Mouse (Mus musculus) forebrain, embryonic 13.5 days (tissue): ENCODE measurements around the gene Arl8b. TPM values are rescaled to one million over a fixed set of nuclear protein-coding genes. Genes with fewer than 3 reads are reported as not detected.
"Not testable (repeated sequence)": the region's sequence is repeated elsewhere in the genome, so short reads cannot be mapped to it uniquely, and the experiment has no call there.

Experiments used
- ATAC-seq: fragments of 200-750 bp; cut with Nextera tagmentation; 2 replicates; pipeline ENCODE4 v1.8.0; 2017
- H3K27ac ChIP-seq: fragments of 300-500 bp; sonication (generic); 2 replicates; pipeline ENCODE4 v1.5.1; 2015; ENCODE audit warnings: inconsistent platforms, mild to moderate bottlenecking, moderate library complexity
- H3K27me3 ChIP-seq: fragments of 300-500 bp; sonication (generic); 2 replicates; pipeline ENCODE4 v1.6.1; 2015; ENCODE audit warnings: mild to moderate bottlenecking, inconsistent platforms
- H3K36me3 ChIP-seq: fragments of 300-500 bp; sonication (generic); 2 replicates; pipeline ENCODE4 v1.6.1; 2015; ENCODE audit warnings: mild to moderate bottlenecking, inconsistent platforms; ENCODE audit not compliant: poor library complexity, severe bottlenecking
- H3K4me1 ChIP-seq: fragments of 300-500 bp; sonication (generic); 2 replicates; pipeline ENCODE4 v1.6.1; 2015; ENCODE audit warnings: inconsistent platforms
- H3K4me2 ChIP-seq: fragments of 300-500 bp; sonication (generic); 2 replicates; pipeline ENCODE4 v1.6.1; 2015; ENCODE audit warnings: inconsistent platforms, mild to moderate bottlenecking, moderate library complexity
- H3K4me3 ChIP-seq: fragments of 300-500 bp; sonication (generic); 2 replicates; pipeline ENCODE4 v1.5.1; 2015; ENCODE audit warnings: mild to moderate bottlenecking, inconsistent platforms
- H3K9ac ChIP-seq: fragments of 300-500 bp; sonication (generic); 2 replicates; pipeline ENCODE4 v1.6.1; 2015; ENCODE audit warnings: mild to moderate bottlenecking, inconsistent platforms
- H3K9me3 ChIP-seq: fragments of 300-500 bp; sonication (generic); replicated peaks from 2 replicates; pipeline ENCODE4 v1.6.1; 2016; ENCODE audit warnings: inconsistent platforms
- WGBS: fragments of 180-500 bp; shearing (Covaris S2); methylation state at CpG from one replicate; pipeline ENCODE4 v1.1.7; 2015; 5-methylcytosine and 5-hydroxymethylcytosine counted together
- polyA plus RNA-seq: library from polyadenylated mRNA; unstranded; fragments of >200 nt; fragmentation: Nextera tagmentation; extraction: Ambion mirVana; gene quantifications from 2 replicates; pipeline ENCODE4 v1.2.1, GENCODE M21; 2015

Gene Arl8b
- polyA plus RNA-seq, 1 experiment from 2014 or later = 75.7 TPM

DNA sequence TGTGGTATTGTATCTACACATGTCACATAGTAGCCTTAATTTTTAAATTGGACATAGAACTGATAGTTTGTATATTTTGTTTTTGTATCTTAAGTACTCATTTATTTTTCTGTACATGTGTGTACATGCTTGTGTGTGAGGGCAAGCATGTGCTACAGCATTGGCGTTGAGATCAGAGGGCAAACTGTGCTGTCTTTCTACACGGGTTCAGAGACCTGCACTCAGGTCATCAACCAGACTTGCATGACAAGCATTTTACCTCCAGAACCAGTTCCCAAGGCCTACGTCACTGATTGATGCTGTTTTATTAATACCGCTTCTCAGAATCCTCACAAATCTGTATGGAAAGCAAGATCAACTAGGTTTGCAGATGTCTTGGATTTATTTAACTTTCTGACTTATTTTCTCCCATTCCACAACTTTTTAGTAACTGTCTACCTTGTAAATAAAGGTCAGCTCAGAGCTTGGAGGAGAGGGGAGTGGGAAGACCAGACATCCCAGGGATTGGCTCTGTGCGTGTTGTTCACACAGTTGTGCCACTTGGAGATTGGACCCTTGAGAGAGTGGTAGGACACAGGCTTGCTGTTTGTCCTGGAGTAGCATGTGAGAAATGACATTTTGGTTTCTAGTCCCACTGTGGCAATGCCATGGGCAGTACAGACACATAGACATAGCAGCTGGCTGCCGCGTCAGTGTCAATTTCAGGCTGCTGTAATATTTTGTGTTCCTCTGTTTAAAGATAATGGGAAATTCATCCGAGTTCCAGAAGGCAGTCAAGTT, 58.2 kb downstream of the Arl8b start:
- Histone ChIP-seq H3K27ac (no peak overlapping the region), H3K4me2 (no peak overlapping the region), H3K4me3 (no peak overlapping the region), H3K4me1 (no peaks in the 10 kb centered on the region), H3K9me3 (no peaks in the 10 kb centered on the region), H3K27me3 (no peaks in the 10 kb centered on the region), H3K36me3 (peaks cover 52% of the 10 kb centered on the region), H3K9ac (no peak overlapping the region)
- no peak for ATAC-seq
- 92% methylated on average over 8 of the region's 8 CpGs for WGBS

DNA sequence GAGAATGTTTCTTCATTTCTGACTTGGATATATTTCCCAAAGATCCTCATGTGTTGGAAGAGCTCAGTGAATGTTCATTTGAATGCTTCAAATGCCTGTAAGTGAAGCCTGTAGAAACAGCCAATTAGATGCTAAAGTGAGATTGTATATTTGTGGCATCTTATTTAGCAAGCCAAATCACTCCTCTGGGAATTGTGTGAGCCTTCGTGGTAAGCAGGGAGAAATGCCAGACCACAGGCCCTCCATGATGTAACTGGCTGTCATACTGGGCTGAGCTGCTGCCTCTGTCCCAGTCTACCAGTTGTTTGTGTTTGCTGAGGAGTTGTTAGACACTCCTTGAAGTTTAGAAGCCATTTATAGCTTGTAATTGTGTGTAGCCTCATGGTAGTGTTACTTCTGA, 60.8 kb downstream of the Arl8b start:
- no peak overlapping the region for H3K4me3 ChIP-seq
- H3K4me2 ChIP-seq = no peak overlapping the region
- no peaks in the 10 kb centered on the region for H3K9me3 ChIP-seq
- H3K36me3 ChIP-seq = peaks cover 51% of the 10 kb centered on the region
- no peak overlapping the region for H3K27ac ChIP-seq
- no peak overlapping the region for H3K9ac ChIP-seq
- no peaks in the 10 kb centered on the region for H3K4me1 ChIP-seq
- 81% methylated on average over 1 of the region's 1 CpGs for WGBS
- ATAC-seq = no peak
- H3K27me3 ChIP-seq = no peaks in the 10 kb centered on the region

DNA sequence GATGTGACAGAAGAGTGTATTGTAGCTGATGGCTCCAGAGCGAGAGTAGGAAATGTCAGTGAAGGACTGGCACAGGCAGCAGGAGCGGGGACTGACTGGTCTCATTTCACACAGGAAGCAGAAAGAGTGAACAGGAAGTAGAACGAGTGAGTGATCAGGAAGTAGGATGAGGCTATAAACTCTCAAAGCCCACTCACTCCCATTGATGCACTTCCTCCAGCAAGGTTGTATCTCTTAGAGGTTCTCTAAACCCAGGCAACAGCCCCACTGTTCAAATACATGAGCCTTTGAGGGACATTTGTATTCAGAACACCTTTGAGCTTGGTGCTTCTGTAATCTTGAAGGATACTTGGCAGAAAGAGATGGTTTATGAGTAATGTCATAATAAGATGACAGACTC, 61.2 kb downstream of the Arl8b start:
- peaks cover 55% of the 10 kb centered on the region for H3K36me3 ChIP-seq
- no peak overlapping the region for H3K4me2 ChIP-seq
- 81% methylated on average over 3 of the region's 3 CpGs for WGBS
- no peaks in the 10 kb centered on the region for H3K4me1 ChIP-seq
- no peaks in the 10 kb centered on the region for H3K27me3 ChIP-seq
- H3K9me3 ChIP-seq = no peaks in the 10 kb centered on the region
- ATAC-seq = no peak
- no peak overlapping the region for H3K9ac ChIP-seq
- no peak overlapping the region for H3K27ac ChIP-seq
- H3K4me3 ChIP-seq = no peak overlapping the region

DNA sequence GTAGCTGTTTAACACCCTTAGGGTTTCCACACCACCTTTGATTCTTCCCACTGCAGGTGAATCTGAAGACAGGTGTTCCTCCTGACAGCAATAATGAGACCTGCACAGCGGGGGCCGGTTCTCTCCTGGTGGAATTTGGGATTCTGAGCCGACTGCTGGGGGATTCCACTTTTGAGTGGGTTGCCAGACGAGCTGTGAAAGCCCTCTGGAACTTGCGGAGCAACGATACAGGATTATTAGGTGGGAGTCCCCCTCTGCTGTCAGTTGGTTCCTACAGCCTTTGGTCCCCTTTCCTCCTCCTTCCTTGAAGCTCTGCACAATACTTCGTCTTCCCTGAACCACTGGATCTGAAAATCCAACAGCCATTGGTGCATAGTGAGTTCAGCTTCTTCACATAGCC, 61.9 kb downstream of the Arl8b start:
- WGBS = 88% methylated on average over 7 of the region's 7 CpGs
- no peak overlapping the region for H3K4me3 ChIP-seq
- H3K9me3 ChIP-seq = no peaks in the 10 kb centered on the region
- peaks cover 59% of the 10 kb centered on the region for H3K36me3 ChIP-seq
- H3K9ac ChIP-seq = no peak overlapping the region
- ATAC-seq = no peak
- H3K4me2 ChIP-seq = no peak overlapping the region
- no peaks in the 10 kb centered on the region for H3K27me3 ChIP-seq
- no peak overlapping the region for H3K27ac ChIP-seq
- no peaks in the 10 kb centered on the region for H3K4me1 ChIP-seq

GRCm38 (mm10) chr6:108852088-108852670, 69.3 kb downstream of the Arl8b start:
- no peak overlapping the region for H3K4me3 ChIP-seq
- H3K36me3 ChIP-seq = peaks cover 74% of the 10 kb centered on the region
- H3K27ac ChIP-seq = no peak overlapping the region
- H3K9ac ChIP-seq = no peak overlapping the region
- no peaks in the 10 kb centered on the region for H3K27me3 ChIP-seq
- H3K4me2 ChIP-seq = no peak overlapping the region
- H3K9me3 ChIP-seq = no peaks in the 10 kb centered on the region
- no peak for ATAC-seq
- WGBS = 92% methylated on average over 8 of the region's 8 CpGs
- no peaks in the 10 kb centered on the region for H3K4me1 ChIP-seq

GRCm38 (mm10) chr6:108852986-108853385, 70.1 kb downstream of the Arl8b start:
- no peaks in the 10 kb centered on the region for H3K4me1 ChIP-seq
- no peak overlapping the region for H3K27ac ChIP-seq
- no peak overlapping the region for H3K4me2 ChIP-seq
- no peak overlapping the region for H3K9ac ChIP-seq
- H3K36me3 ChIP-seq = peaks cover 73% of the 10 kb centered on the region
- no peak overlapping the region for H3K4me3 ChIP-seq
- 94% methylated on average over 5 of the region's 5 CpGs for WGBS
- no peaks in the 10 kb centered on the region for H3K27me3 ChIP-seq
- ATAC-seq = no peak
- no peaks in the 10 kb centered on the region for H3K9me3 ChIP-seq

DNA sequence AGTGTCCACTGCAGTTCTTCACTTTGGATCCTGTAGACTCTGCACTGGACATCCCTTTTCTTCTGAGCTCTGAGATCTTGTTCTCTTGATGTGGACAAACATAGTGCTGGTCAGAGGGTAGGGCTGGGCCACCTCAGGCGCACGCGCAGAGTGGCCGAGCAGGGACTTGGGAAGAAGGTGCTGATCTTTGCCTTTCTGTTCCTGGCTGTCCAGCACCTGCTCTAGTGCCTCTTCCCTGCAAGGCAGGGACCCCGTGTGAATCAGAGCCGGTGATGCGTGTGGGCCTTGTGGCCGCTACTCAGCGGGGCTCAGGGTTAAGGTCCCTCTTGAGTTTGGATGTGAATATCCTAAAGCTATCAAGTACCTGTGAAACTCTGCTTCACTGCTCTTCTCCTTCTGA, 75.7 kb downstream of the Arl8b start:
- Histone ChIP-seq H3K27ac (no peak overlapping the region), H3K27me3 (no peaks in the 10 kb centered on the region), H3K9me3 (peaks cover 6% of the 10 kb centered on the region), H3K4me2 (no peak overlapping the region), H3K4me3 (no peak overlapping the region), H3K9ac (no peak overlapping the region), H3K4me1 (no peaks in the 10 kb centered on the region), H3K36me3 (peaks cover 38% of the 10 kb centered on the region)
- ATAC-seq = no peak
- 94% methylated on average over 9 of the region's 9 CpGs for WGBS

- WGBS = 93% methylated on average over 1 of the region's 1 CpGs
- Histone ChIP-seq H3K4me3 (no peak overlapping the region), H3K27me3 (no peaks in the 10 kb centered on the region), H3K4me1 (no peaks in the 10 kb centered on the region), H3K36me3 (peaks cover 15% of the 10 kb centered on the region), H3K9ac (no peak overlapping the region), H3K27ac (no peak overlapping the region), H3K9me3 (peaks cover 6% of the 10 kb centered on the region), H3K4me2 (no peak overlapping the region)
- no peak for ATAC-seq
Observed at GRCm38 (mm10) chr6:108861226-108861625, 78.3 kb downstream of the Arl8b start.

- H3K36me3 ChIP-seq = peaks cover 9% of the 10 kb centered on the region
- no peaks in the 10 kb centered on the region for H3K4me1 ChIP-seq
- peaks cover 6% of the 10 kb centered on the region for H3K9me3 ChIP-seq
- no peak overlapping the region for H3K4me2 ChIP-seq
- no peak overlapping the region for H3K9ac ChIP-seq
- 90% methylated on average over 2 of the region's 2 CpGs for WGBS
- ATAC-seq = peak; percentile 28; the same call in 1 of the 2 replicates
- no peaks in the 10 kb centered on the region for H3K27me3 ChIP-seq
- H3K27ac ChIP-seq = no peak overlapping the region
- H3K4me3 ChIP-seq = no peak overlapping the region
Observed at GRCm38 (mm10) chr6:108862548-108862947, 79.6 kb downstream of the Arl8b start.

- peaks cover 6% of the 10 kb centered on the region for H3K9me3 ChIP-seq
Observed at GRCm38 (mm10) chr6:108866317-108866716, 83.4 kb downstream of the Arl8b start.

GRCm38 (mm10) chr6:108869031-108869430, 86.1 kb downstream of the Arl8b start:
- ATAC-seq = not testable (repeated sequence)
- WGBS = 34% methylated on average over 2 of the region's 2 CpGs

More at GRCm38 (mm10) chr6:108866317-108866716, 83.4 kb downstream of the Arl8b start:
- no peak for ATAC-seq
- Histone ChIP-seq H3K4me1 (no peaks in the 10 kb centered on the region), H3K9ac (no peak overlapping the region), H3K27ac (no peak overlapping the region), H3K4me2 (no peak overlapping the region), H3K27me3 (no peaks in the 10 kb centered on the region), H3K4me3 (no peak overlapping the region), H3K36me3 (peaks cover 5% of the 10 kb centered on the region; the same call in 1 of the 2 replicates)
- 84% methylated on average over 5 of the region's 5 CpGs for WGBS

DNA sequence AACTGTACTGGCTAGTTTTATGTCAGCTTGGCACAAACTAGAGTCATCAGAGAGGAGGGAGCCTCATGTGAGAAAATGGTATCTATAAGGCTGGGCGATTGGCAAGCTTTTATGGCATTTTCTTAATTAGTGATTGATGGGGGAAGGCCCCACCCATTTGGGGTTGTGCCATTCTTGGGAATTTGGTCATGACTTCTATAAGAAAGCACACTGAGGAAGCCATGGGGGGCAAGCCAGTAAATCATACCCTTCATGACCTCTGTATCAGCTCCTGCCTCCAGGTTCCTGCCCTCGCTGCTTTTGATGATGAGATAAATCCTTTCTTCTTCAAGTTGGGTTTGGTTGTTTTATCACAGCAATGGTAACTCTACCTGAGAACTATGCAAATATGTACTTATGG, 87.5 kb downstream of the Arl8b start:
- H3K4me1 ChIP-seq = no peaks in the 10 kb centered on the region
- H3K9me3 ChIP-seq = no peaks in the 10 kb centered on the region
- H3K4me2 ChIP-seq = no peak overlapping the region
- ATAC-seq = no peak
- no peak overlapping the region for H3K27ac ChIP-seq
- H3K27me3 ChIP-seq = no peaks in the 10 kb centered on the region
- 86% methylated on average over 2 of the region's 2 CpGs for WGBS
- H3K9ac ChIP-seq = no peak overlapping the region
- no peaks in the 10 kb centered on the region for H3K36me3 ChIP-seq
- no peak overlapping the region for H3K4me3 ChIP-seq

More at GRCm38 (mm10) chr6:108869031-108869430, 86.1 kb downstream of the Arl8b start:
- H3K4me2 ChIP-seq, H3K27ac ChIP-seq, H3K9me3 ChIP-seq, H3K4me3 ChIP-seq, H3K36me3 ChIP-seq, H3K4me1 ChIP-seq, H3K9ac ChIP-seq, H3K27me3 ChIP-seq: not testable (repeated sequence)
